Mouse (Mus musculus) kidney, adult 2 months (tissue): ENCODE measurements around the gene Lef1.

Experiments used
- CTCF ChIP-seq: fragments of 200-500 bp; conservative IDR thresholded peaks from 2 replicates; pipeline ENCODE4 v1.5.1; 2011; ENCODE audit warnings: low read depth, mild to moderate bottlenecking, control low read depth, low read length, moderate library complexity, mixed read lengths; ENCODE audit not compliant: insufficient read depth, insufficient read length
- POLR2A ChIP-seq: fragments of 200-500 bp; IDR thresholded peaks from one replicate; pipeline ENCODE4 v1.6.1; 2011; ENCODE audit warnings: low read depth, low read length, control low read depth

DNA sequence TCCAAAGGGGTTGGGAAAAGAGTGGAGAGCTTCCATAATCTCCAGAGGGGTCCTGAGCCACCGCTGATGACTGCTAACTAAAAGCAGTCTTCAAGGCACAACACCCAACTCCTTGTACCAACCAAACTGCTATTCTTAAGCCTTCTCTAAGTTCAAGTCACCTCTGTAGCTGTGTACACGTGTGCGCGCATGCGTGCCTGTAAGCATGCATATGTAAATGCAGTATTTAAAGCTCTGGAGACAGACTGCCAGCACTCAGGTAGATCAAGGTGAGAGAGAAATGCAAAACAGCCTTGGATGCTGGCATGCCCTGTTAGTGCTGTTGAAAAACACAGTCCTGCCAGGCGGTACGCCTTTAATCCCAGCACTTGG lies 29.8 kb downstream of the Lef1 start:
- TF ChIP-seq POLR2A (no peak), CTCF (no peak)
